Mouse (Mus musculus) midbrain, postnatal 0 days (tissue): ENCODE measurements around the gene Exd1. TPM values are rescaled to one million over a fixed set of nuclear protein-coding genes. Genes with fewer than 3 reads are reported as not detected.

Experiments used
- ATAC-seq: fragments of 200-750 bp; cut with Nextera tagmentation; 2 replicates; pipeline ENCODE4 v1.8.0; 2017; ENCODE audit warnings: moderate number of reproducible peaks, mild to moderate bottlenecking, moderate TSS enrichment, moderate library complexity; ENCODE audit not compliant: low FRiP score
- DNase-seq: peaks from one replicate; pipeline ENCODE4 v3.0.0-alpha.2; 2015; ENCODE audit warnings: low spot score
- H3K27ac ChIP-seq: fragments of 300-500 bp; sonication (generic); 2 replicates; pipeline ENCODE4 v1.5.1; 2014; ENCODE audit warnings: low read depth, mild to moderate bottlenecking, low read length, mixed read lengths
- H3K27me3 ChIP-seq: fragments of 300-500 bp; sonication (generic); 2 replicates; pipeline ENCODE4 v1.6.1; 2014; ENCODE audit warnings: low read length, control low read depth, mixed read lengths; ENCODE audit not compliant: insufficient read depth
- H3K36me3 ChIP-seq: fragments of 300-500 bp; sonication (generic); 2 replicates; pipeline ENCODE4 v1.6.1; 2014; ENCODE audit warnings: low read length, control low read depth, mixed read lengths; ENCODE audit not compliant: insufficient read depth
- H3K4me1 ChIP-seq: fragments of 300-500 bp; sonication (generic); 2 replicates; pipeline ENCODE4 v1.6.1; 2014; ENCODE audit warnings: mild to moderate bottlenecking, control low read depth, antibody characterized with exemption, low read length, mixed read lengths; ENCODE audit not compliant: insufficient read depth
- H3K4me2 ChIP-seq: fragments of 300-500 bp; sonication (generic); 2 replicates; pipeline ENCODE4 v1.6.1; 2014; ENCODE audit warnings: low read depth, mild to moderate bottlenecking, low read length, mixed read lengths; ENCODE audit not compliant: poor library complexity, severe bottlenecking
- H3K4me3 ChIP-seq: fragments of 300-500 bp; sonication (generic); 2 replicates; pipeline ENCODE4 v1.5.1; 2014; ENCODE audit warnings: low read depth, mild to moderate bottlenecking, low read length, moderate library complexity
- H3K9ac ChIP-seq: fragments of 300-500 bp; sonication (generic); replicated peaks from 2 replicates; pipeline ENCODE4 v1.6.1; 2014; ENCODE audit warnings: mild to moderate bottlenecking, low read length, moderate library complexity, mixed read lengths; ENCODE audit not compliant: poor library complexity, severe bottlenecking
- H3K9me3 ChIP-seq: fragments of 300-500 bp; sonication (generic); 2 replicates; pipeline ENCODE4 v1.6.1; 2016; ENCODE audit warnings: low read length, control low read depth
- CTCF ChIP-seq: IDR thresholded peaks from 2 replicates; pipeline ENCODE4 v1.5.1; 2016; ENCODE audit warnings: antibody characterized with exemption, mild to moderate bottlenecking
- WGBS: fragments of 180-500 bp; shearing (Covaris S2); extraction: QIAGEN DNeasy Blood & Tissue Kit; methylation state at CpG from one replicate; pipeline ENCODE4 v1.1.7; 2014; 5-methylcytosine and 5-hydroxymethylcytosine counted together
- polyA plus RNA-seq: library from polyadenylated mRNA; unstranded; fragments of >200 nt; fragmentation: Nextera tagmentation; extraction: Ambion mirVana; gene quantifications from 2 replicates; pipeline ENCODE4 v1.2.1, GENCODE M21; 2015
- total RNA-seq: library from RNA; depleted of rRNA; stranded (reverse); fragments of >200 nt; gene quantifications from 2 replicates; pipeline ENCODE4 v1.2.3, GENCODE M21; 2014; rRNA removed

Exd1 gene
- total and polyA plus RNA-seq, 2 experiments from 2014 or later: 0.84 to 0.93 TPM

DNA sequence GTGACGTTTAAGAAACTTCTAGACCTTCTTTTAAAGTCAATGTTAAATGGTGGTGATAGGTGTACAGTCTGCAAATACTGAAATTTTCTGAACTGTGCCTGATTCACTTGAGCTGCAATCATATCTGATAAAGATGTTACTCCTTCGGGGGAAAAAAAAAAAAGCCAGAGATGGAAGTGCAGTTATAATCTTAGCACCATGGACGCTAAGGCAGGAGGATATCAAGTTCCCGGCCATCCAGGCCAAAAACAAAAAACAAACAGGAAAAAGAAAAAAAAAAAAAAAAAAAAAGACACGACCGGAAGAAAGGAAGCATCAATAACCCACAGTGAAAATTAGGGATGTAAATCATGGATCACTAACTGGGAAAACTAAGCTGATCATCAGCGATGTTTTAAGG, 71.3 kb downstream of the Exd1 start:
- Histone ChIP-seq H3K27me3 (no peaks in the 10 kb centered on the region), H3K4me2 (peak overlapping the region; percentile 69), H3K9ac (peak overlapping the region; percentile 99; the same call in 1 of the 2 replicates), H3K4me1 (peaks cover 5% of the 10 kb centered on the region; the same call in 1 of the 2 replicates), H3K27ac (no peak overlapping the region), H3K9me3 (no peaks in the 10 kb centered on the region), H3K4me3 (peak overlapping the region; percentile 92), H3K36me3 (no peaks in the 10 kb centered on the region)
- 21% methylated on average over 7 of the region's 7 CpGs for WGBS
- DNase-seq (no peak), ATAC-seq (no peak)
- TF ChIP-seq CTCF: no peak

Other genes starting within 250 kb of the Exd1 start
- 3.9 TPM in 2 replicates for gene Dll4, start 221.8 kb downstream of the Exd1 start, total RNA-seq
- gene Dll4, start 221.8 kb downstream of the Exd1 start, polyA plus RNA-seq: 2.3 and 2.6 TPM in 2 replicates
- gene Chac1, start 196.4 kb downstream of the Exd1 start, total RNA-seq: 9.5 and 18.7 TPM in 2 replicates
- 10.2 and 13.5 TPM in 2 replicates for gene Chac1, start 196.4 kb downstream of the Exd1 start, polyA plus RNA-seq
- gene Ino80, start 69.9 kb downstream of the Exd1 start, total RNA-seq: 13.2 and 15.0 TPM in 2 replicates
- gene Ino80, start 69.9 kb downstream of the Exd1 start, polyA plus RNA-seq: 2.2 and 2.4 TPM in 2 replicates
- 54.7 and 69.4 TPM in 2 replicates for gene Chp1, start 70 bp upstream of the Exd1 start, total RNA-seq
- 51.0 and 51.5 TPM in 2 replicates for gene Chp1, start 70 bp upstream of the Exd1 start, polyA plus RNA-seq
- 3.9 and 6.3 TPM in 2 replicates for gene Nusap1, start 70.7 kb upstream of the Exd1 start, total RNA-seq
- 4.2 and 4.8 TPM in 2 replicates for gene Nusap1, start 70.7 kb upstream of the Exd1 start, polyA plus RNA-seq
- gene Oip5, start 70.8 kb upstream of the Exd1 start, total RNA-seq: 3.1 and 5.2 TPM in 2 replicates
- 2.9 and 3.0 TPM in 2 replicates for gene Oip5, start 70.8 kb upstream of the Exd1 start, polyA plus RNA-seq
- 17.6 and 18.1 TPM in 2 replicates for gene Ndufaf1, start 115.2 kb upstream of the Exd1 start, total RNA-seq
- gene Ndufaf1, start 115.2 kb upstream of the Exd1 start, polyA plus RNA-seq: 43.6 and 44.1 TPM in 2 replicates
- 24.4 and 27.0 TPM in 2 replicates for gene Rtf1, start 127.4 kb upstream of the Exd1 start, total RNA-seq
- 58.3 and 76.3 TPM in 2 replicates for gene Rtf1, start 127.4 kb upstream of the Exd1 start, polyA plus RNA-seq
- gene Itpka, start 194.7 kb upstream of the Exd1 start, total RNA-seq: 0.42 and 3.4 TPM in 2 replicates
- 0.50 and 0.57 TPM in 2 replicates for gene Itpka, start 194.7 kb upstream of the Exd1 start, polyA plus RNA-seq
- 8.1 and 9.9 TPM in 2 replicates for gene Ltk, start 212.8 kb upstream of the Exd1 start, total RNA-seq
- gene Ltk, start 212.8 kb upstream of the Exd1 start, polyA plus RNA-seq: 2.7 and 3.2 TPM in 2 replicates
- gene Rpap1, start 239.9 kb upstream of the Exd1 start, total RNA-seq: 16.0 and 20.5 TPM in 2 replicates
- 11.1 and 11.4 TPM in 2 replicates for gene Rpap1, start 239.9 kb upstream of the Exd1 start, polyA plus RNA-seq